Mouse (Mus musculus): ENCODE data around the gene Acsf2. TPM values are rescaled to one million over a fixed set of nuclear protein-coding genes. Genes with fewer than 3 reads are reported as not detected.
A peak's percentile ranks its signal among the peaks of the same experiment; 100 is the strongest.
"Not testable (repeated sequence)": the region's sequence is repeated elsewhere in the genome, so short reads cannot be mapped to it uniquely, and the experiment has no call there.

The Acsf2 gene
- polyA plus RNA-seq (2014; fragmentation: Nextera tagmentation; extraction: Ambion mirVana), result 2.1 and 2.3 TPM in 2 replicates

- Histone ChIP-seq H3K27me3 (replicated peaks; ENCODE audit: control insufficient read depth, insufficient read depth, low read length) (no peaks in the 10 kb centered on the region), H3K9me3 (replicated peaks; ENCODE audit: control insufficient read depth, low read length) (no peaks in the 10 kb centered on the region), H3K4me2 (ENCODE audit: low read length) (peak within 1 kb of the TSS; percentile 58), H3K4me3 (ENCODE audit: low read depth, low read length) (peak within 1 kb of the TSS; percentile 38), H3K9ac (ENCODE audit: low read length) (peak within 1 kb of the TSS; percentile 54), H3K27ac (ENCODE audit: low read depth, low read length) (no peak within 1 kb of the TSS), H3K36me3 (ENCODE audit: control insufficient read depth, insufficient read depth, low read length) (no peaks in the 10 kb centered on the region), H3K4me1 (ENCODE audit: control insufficient read depth, insufficient read depth, low read length) (no peaks in the 10 kb centered on the region)
- peak; percentile 89 for ATAC-seq
- peak; percentile 67 for DNase-seq (ENCODE audit: low spot score)
- WGBS, result 2% methylated on average over 52 of the region's 52 CpGs
Observed at GRCm38 (mm10) chr11:94601321-94602281, at the start of gene Acsf2. Gene Acsf2 (minus strand): TSS chr11:94601871.

- H3K9me3 ChIP-seq (replicated peaks; ENCODE audit: control insufficient read depth, low read length); H3K27ac ChIP-seq (ENCODE audit: low read depth, low read length); H3K4me2 ChIP-seq (ENCODE audit: low read length); H3K9ac ChIP-seq (ENCODE audit: low read length); ATAC-seq; H3K4me3 ChIP-seq (ENCODE audit: low read depth, low read length); DNase-seq (ENCODE audit: low spot score); H3K27me3 ChIP-seq (replicated peaks; ENCODE audit: control insufficient read depth, insufficient read depth, low read length): not testable (repeated sequence)
- Histone ChIP-seq H3K4me1 (ENCODE audit: control insufficient read depth, insufficient read depth, low read length) (peaks cover 15% of the 10 kb centered on the region), H3K36me3 (ENCODE audit: control insufficient read depth, insufficient read depth, low read length) (peaks cover 34% of the 10 kb centered on the region)
- 94% methylated on average over 5 of the region's 7 CpGs for WGBS
Observed at GRCm38 (mm10) chr11:94651241-94651640, 49.6 kb upstream of the Acsf2 start.

DNA sequence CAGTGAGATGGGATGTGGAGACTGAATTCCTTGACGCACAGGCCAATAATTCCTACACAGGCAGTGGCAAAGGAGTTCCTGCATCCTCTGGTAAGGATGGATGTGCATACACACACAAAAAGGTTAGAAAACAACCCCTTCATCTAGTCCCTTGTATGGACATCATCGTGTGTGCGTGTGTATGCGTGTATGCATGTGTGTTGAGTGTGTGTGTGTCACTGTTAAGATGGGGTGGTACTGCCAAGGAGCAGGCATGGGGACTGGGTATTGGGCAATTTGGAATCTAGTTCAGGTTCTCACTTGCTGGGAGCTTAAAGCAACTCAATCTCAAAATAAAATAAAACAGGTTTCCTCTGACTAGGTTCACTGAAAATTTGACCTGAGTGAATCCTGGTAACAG, 44.8 kb upstream of the Acsf2 start:
- Histone ChIP-seq H3K27me3 (replicated peaks; ENCODE audit: control insufficient read depth, insufficient read depth, low read length) (no peaks in the 10 kb centered on the region), H3K27ac (ENCODE audit: low read depth, low read length) (no peak overlapping the region), H3K4me2 (ENCODE audit: low read length) (no peak overlapping the region), H3K36me3 (ENCODE audit: control insufficient read depth, insufficient read depth, low read length) (peaks cover 77% of the 10 kb centered on the region), H3K9ac (ENCODE audit: low read length) (no peak overlapping the region), H3K4me1 (ENCODE audit: control insufficient read depth, insufficient read depth, low read length) (no peaks in the 10 kb centered on the region), H3K4me3 (ENCODE audit: low read depth, low read length) (no peak overlapping the region), H3K9me3 (replicated peaks; ENCODE audit: control insufficient read depth, low read length) (no peaks in the 10 kb centered on the region)
- ATAC-seq, result no peak
- DNase-seq (ENCODE audit: low spot score), result no peak
- WGBS, result 90% methylated on average over 4 of the region's 4 CpGs

DNA sequence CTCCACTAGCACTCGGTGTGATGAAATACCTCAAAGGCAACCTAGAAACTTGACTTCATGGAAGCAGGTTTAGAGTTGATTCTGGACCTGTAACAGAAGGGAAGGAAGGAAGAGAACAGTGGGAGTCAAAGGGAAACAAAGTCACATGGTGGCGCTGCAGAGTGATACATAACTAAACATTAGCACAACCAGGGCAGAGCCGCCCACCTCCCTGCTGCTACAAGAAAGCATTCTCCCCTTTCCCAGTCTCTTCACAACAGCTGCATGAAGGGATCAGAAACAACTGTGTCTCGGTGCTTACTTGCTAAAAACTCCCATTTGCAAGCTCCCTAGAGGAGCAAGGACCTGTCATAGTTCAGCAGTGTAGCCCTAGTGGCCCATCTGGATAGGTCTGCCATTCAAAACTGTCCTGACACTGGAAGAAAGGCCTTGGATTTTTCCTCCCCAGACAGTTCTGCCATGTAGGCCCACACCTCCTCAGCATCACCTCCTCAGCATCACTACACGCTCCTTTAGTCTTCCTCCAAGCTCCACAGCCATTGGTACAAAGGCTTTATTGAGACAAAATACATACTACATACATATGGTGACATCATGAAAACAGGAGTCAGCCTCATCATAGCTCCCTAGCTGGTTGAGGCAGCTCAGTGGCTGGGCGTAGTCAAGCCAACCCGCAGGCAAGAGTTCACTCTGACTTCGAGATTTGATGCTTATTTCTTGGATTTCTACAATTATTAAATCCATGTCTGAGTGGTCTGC, 43.0 kb upstream of the Acsf2 start:
- Histone ChIP-seq H3K4me3 (ENCODE audit: low read depth, low read length) (no peak overlapping the region), H3K4me2 (ENCODE audit: low read length) (no peak overlapping the region), H3K27ac (ENCODE audit: low read depth, low read length) (no peak overlapping the region), H3K9ac (ENCODE audit: low read length) (no peak overlapping the region), H3K4me1 (ENCODE audit: control insufficient read depth, insufficient read depth, low read length) (no peaks in the 10 kb centered on the region), H3K27me3 (replicated peaks; ENCODE audit: control insufficient read depth, insufficient read depth, low read length) (no peaks in the 10 kb centered on the region), H3K36me3 (ENCODE audit: control insufficient read depth, insufficient read depth, low read length) (peaks cover 85% of the 10 kb centered on the region), H3K9me3 (replicated peaks; ENCODE audit: control insufficient read depth, low read length) (no peaks in the 10 kb centered on the region)
- no peak for ATAC-seq
- no peak for DNase-seq (ENCODE audit: low spot score)
- WGBS, result 87% methylated on average over 8 of the region's 8 CpGs

DNA sequence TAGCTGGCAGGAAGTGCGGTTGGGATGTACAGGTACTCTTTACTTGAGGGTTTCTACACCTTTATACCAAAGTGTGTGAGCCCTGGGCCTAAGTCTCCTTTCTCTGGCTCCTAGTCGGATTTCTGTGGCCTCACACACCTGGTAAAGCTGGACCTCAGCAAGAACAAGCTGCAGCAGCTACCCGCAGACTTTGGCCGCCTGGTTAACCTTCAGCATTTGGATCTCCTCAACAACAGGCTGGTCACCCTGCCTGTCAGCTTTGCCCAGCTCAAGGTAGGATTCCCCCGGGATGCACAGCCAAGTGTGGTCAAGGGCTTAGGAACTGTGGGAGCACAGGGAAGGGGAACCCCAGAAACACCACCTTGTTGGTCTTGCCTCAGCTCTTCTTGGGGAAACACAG, 32.8 kb upstream of the Acsf2 start:
- 89% methylated on average over 5 of the region's 5 CpGs for WGBS
- no peak overlapping the region for H3K27ac ChIP-seq (ENCODE audit: low read depth, low read length)
- no peaks in the 10 kb centered on the region for H3K27me3 ChIP-seq (replicated peaks; ENCODE audit: control insufficient read depth, insufficient read depth, low read length)
- H3K9ac ChIP-seq (ENCODE audit: low read length), result no peak overlapping the region
- H3K4me2 ChIP-seq (ENCODE audit: low read length), result no peak overlapping the region
- ATAC-seq (no peak), DNase-seq (ENCODE audit: low spot score) (no peak)
- peaks cover 76% of the 10 kb centered on the region for H3K36me3 ChIP-seq (ENCODE audit: control insufficient read depth, insufficient read depth, low read length)
- H3K4me3 ChIP-seq (ENCODE audit: low read depth, low read length), result no peak overlapping the region
- no peaks in the 10 kb centered on the region for H3K9me3 ChIP-seq (replicated peaks; ENCODE audit: control insufficient read depth, low read length)
- peaks cover 5% of the 10 kb centered on the region for H3K4me1 ChIP-seq (ENCODE audit: control insufficient read depth, insufficient read depth, low read length)

DNA sequence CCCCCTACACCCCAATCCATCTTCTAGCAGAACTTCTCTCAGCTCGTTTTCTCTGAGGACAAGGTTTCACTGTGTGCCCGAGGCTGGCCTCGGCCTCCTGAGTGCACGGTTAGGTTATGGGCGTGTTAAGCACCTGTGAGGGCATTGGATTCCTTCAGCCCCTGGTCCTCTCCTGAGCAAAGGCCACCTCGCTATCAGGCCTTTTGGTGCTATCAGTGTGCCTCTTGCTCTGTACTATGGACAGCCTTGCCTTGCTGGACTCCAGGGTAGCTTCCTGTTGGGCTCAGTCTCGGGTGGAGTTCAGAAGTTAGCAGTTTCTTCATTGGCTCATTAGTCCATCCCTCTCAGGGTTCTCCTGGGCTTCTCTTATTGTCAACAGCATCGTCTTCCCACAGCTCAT, 31.3 kb upstream of the Acsf2 start:
- Histone ChIP-seq H3K9ac (ENCODE audit: low read length) (no peak overlapping the region), H3K36me3 (ENCODE audit: control insufficient read depth, insufficient read depth, low read length) (peaks cover 62% of the 10 kb centered on the region), H3K4me1 (ENCODE audit: control insufficient read depth, insufficient read depth, low read length) (peaks cover 5% of the 10 kb centered on the region), H3K4me2 (ENCODE audit: low read length) (no peak overlapping the region), H3K27me3 (replicated peaks; ENCODE audit: control insufficient read depth, insufficient read depth, low read length) (no peaks in the 10 kb centered on the region), H3K4me3 (ENCODE audit: low read depth, low read length) (no peak overlapping the region), H3K27ac (ENCODE audit: low read depth, low read length) (no peak overlapping the region), H3K9me3 (replicated peaks; ENCODE audit: control insufficient read depth, low read length) (no peaks in the 10 kb centered on the region)
- no peak for DNase-seq (ENCODE audit: low spot score)
- WGBS, result 85% methylated on average over 8 of the region's 8 CpGs
- ATAC-seq, result no peak

DNA sequence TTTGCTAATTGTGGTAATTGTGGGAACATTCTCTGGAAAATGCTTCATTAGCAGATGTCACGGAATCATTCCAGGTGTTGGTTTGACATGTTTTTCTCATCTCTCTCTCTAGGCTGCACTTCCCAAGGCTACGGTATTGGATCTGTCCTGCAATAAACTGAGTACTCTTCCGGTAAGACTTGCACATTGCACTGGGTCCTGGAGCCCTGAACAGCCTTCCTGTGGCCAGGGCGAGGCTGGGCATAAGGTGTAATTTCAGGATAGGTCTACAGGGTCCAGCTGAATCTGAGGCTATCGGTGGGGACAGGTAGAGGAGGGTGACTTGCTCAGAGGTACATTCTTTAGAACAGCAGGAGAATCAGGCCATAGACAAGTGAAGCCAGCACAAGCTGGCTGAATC, 30.3 kb upstream of the Acsf2 start:
- no peak for ATAC-seq
- no peak overlapping the region for H3K27ac ChIP-seq (ENCODE audit: low read depth, low read length)
- no peaks in the 10 kb centered on the region for H3K9me3 ChIP-seq (replicated peaks; ENCODE audit: control insufficient read depth, low read length)
- H3K4me3 ChIP-seq (ENCODE audit: low read depth, low read length), result no peak overlapping the region
- H3K36me3 ChIP-seq (ENCODE audit: control insufficient read depth, insufficient read depth, low read length), result peaks cover 52% of the 10 kb centered on the region
- H3K4me2 ChIP-seq (ENCODE audit: low read length), result no peak overlapping the region
- H3K4me1 ChIP-seq (ENCODE audit: control insufficient read depth, insufficient read depth, low read length), result peaks cover 5% of the 10 kb centered on the region
- no peak overlapping the region for H3K9ac ChIP-seq (ENCODE audit: low read length)
- no peak for DNase-seq (ENCODE audit: low spot score)
- WGBS, result 96% methylated on average over 5 of the region's 5 CpGs
- H3K27me3 ChIP-seq (replicated peaks; ENCODE audit: control insufficient read depth, insufficient read depth, low read length), result no peaks in the 10 kb centered on the region

DNA sequence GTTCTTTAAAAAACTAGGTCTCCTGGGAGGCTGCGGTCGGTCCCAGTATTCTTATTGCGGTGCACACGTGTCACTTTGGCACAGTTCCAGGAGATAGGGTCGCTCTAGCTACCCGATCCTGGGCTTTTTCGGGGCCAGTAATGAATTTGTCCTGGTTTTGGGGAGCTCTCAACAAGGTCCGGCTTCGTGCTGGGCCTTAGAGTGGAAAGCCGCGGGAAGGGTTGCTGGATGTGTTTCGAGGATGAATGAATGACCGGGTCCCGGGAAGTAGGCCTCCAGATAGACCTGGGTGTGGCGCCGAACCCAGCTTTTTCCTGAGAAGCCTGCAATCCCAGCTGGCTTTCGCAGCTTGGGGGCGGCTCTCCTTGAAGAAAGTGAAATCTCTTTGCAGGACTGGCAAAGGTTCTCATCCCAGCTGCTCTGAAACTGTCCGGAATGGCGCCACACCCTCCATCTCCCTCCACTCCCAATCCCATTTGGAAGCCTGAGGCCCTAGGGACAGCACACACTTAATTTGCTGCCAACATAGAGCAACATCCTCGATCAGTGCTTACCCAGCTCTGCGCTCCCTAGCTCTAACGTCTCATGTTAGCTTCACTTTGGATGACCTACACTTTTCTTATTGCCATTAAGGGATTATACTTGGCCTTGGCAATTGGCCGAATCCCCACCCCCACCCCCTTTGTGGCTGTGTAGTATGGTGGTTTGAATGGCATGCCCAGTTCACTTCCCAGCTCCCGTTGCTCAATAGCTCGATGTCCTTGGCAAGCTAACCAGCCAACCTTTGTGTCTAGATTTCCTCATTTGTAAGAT, 28.7 kb upstream of the Acsf2 start:
- 10% methylated on average over 26 of the region's 26 CpGs for WGBS
- H3K9ac ChIP-seq (ENCODE audit: low read length), result peak overlapping the region; percentile 88
- H3K4me1 ChIP-seq (ENCODE audit: control insufficient read depth, insufficient read depth, low read length), result peaks cover 5% of the 10 kb centered on the region
- H3K36me3 ChIP-seq (ENCODE audit: control insufficient read depth, insufficient read depth, low read length), result peaks cover 36% of the 10 kb centered on the region
- H3K4me3 ChIP-seq (ENCODE audit: low read depth, low read length), result peak overlapping the region; percentile 98
- peak overlapping the region; percentile 86 for H3K4me2 ChIP-seq (ENCODE audit: low read length)
- H3K27me3 ChIP-seq (replicated peaks; ENCODE audit: control insufficient read depth, insufficient read depth, low read length), result no peaks in the 10 kb centered on the region
- DNase-seq (ENCODE audit: low spot score) (peak; percentile 60), ATAC-seq (peak; percentile 22)
- H3K9me3 ChIP-seq (replicated peaks; ENCODE audit: control insufficient read depth, low read length), result no peaks in the 10 kb centered on the region
- H3K27ac ChIP-seq (ENCODE audit: low read depth, low read length), result peak overlapping the region; percentile 55; the same call in 1 of the 2 replicates
